25 mouse cellular contexts compared by ENCODE assay signal in genomic region chr10:79578891-79579290, GRCm38 (mm10). TPM values are rescaled to one million over a fixed set of nuclear protein-coding genes. Genes with fewer than 3 reads are reported as not detected.
"Had no signal": no experiment of that assay in that cellular context is flagged by ENCODE, and none has a peak within 500 bp of the region (broad histone marks: within the 10 kb centered on the region; RNA-seq: fewer than 3 reads in every experiment).

No protein-coding gene starts in this region.

- H3K27ac ChIP-seq: kidney, postnatal 0 days; layer of hippocampus, adult 2 months; limb, embryonic 10.5 days; limb, embryonic 13.5 days; liver, embryonic 13.5 days; macrophage; midbrain, embryonic 12.5 days had no signal

- H3K9me3 ChIP-seq: limb, embryonic 10.5 days; limb, embryonic 13.5 days; liver, embryonic 13.5 days; midbrain, embryonic 12.5 days had no signal

- ATAC-seq: lung, postnatal 0 days had no signal

- H3K9ac ChIP-seq: limb, embryonic 13.5 days; liver, embryonic 13.5 days; lung, embryonic 14.5 days; midbrain, embryonic 12.5 days had no signal

- H3K4me2 ChIP-seq: limb, embryonic 13.5 days; liver, embryonic 13.5 days; lung, embryonic 14.5 days; midbrain, embryonic 12.5 days had no signal

- H3K36me3 ChIP-seq: limb, embryonic 10.5 days; limb, embryonic 13.5 days; liver, embryonic 13.5 days; midbrain, embryonic 12.5 days had no signal

- DNase-seq: kidney, adult 2 months; layer of hippocampus, adult 9-11 months; liver, embryonic 13.5 days; lung, embryonic 14.5 days; thymus, postnatal 25 days had no signal

- H3K4me3 ChIP-seq: layer of hippocampus, adult 2 months; limb, embryonic 10.5 days; limb, embryonic 13.5 days; liver, embryonic 13.5 days; midbrain, embryonic 12.5 days had no signal

- H3K4me1 ChIP-seq: limb, embryonic 13.5 days; liver, embryonic 13.5 days; midbrain, embryonic 12.5 days had no signal

RNA-seq across cellular contexts. Expression of gene Theg, which starts 8.2 kb away (rescaled TPM):
- total RNA-seq: left cerebral cortex, postnatal 25 days; liver, adult 2 months; megakaryocyte, adult 5-6 weeks; midbrain, postnatal 0 days had no signal
- polyA plus RNA-seq: kidney, adult 2 months; kidney, embryonic 14.5 days; kidney, postnatal 0 days; large intestine, adult 2 months; limb, embryonic 10.5 days; limb, embryonic 13.5 days; liver, adult 2 months; liver, embryonic 13.5 days; liver, embryonic 16.5 days; lung, embryonic 14.5 days; lung, postnatal 0 days; macrophage; midbrain, embryonic 12.5 days; midbrain, postnatal 0 days; neural tube, embryonic 11.5 days; neural tube, embryonic 14.5 days; small intestine, adult 2 months; stomach, embryonic 16.5 days; thymus, postnatal 0 days had no signal

RNA-seq across cellular contexts. Expression of gene C2cd4c, which starts 34.9 kb away (rescaled TPM):
- total RNA-seq: liver, adult 2 months; megakaryocyte, adult 5-6 weeks had no signal
- polyA plus RNA-seq: kidney, embryonic 14.5 days; limb, embryonic 10.5 days; liver, embryonic 13.5 days; liver, embryonic 16.5 days; lung, embryonic 14.5 days; lung, postnatal 0 days; macrophage; spleen, adult 2 months; thymus, postnatal 0 days had no signal

RNA-seq across cellular contexts. Expression of gene Shc2, which starts 58.8 kb away (rescaled TPM):
- total RNA-seq: megakaryocyte, adult 5-6 weeks had no signal
